Mouse (Mus musculus) liver, embryonic 14.5 days (tissue): Measurements from ENCODE around the gene Afg1l. TPM values are rescaled to one million over a fixed set of nuclear protein-coding genes. Genes with fewer than 3 reads are reported as not detected.

Source experiments
- ATAC-seq: fragments of 200-750 bp; cut with Nextera tagmentation; 2 replicates; pipeline ENCODE4 v1.8.0; 2017; ENCODE audit warnings: moderate number of reproducible peaks, mild to moderate bottlenecking, moderate library complexity; ENCODE audit not compliant: insufficient read depth
- DNase-seq, 3 experiments: peaks; one replicate each; pipeline ENCODE4 v3.0.0-alpha.2; 2012 to 2013; ENCODE audit warnings: low read depth in 3 of 3, low spot score in 3 of 3
- H3K27ac ChIP-seq: fragments of 300-500 bp; sonication (generic); 2 replicates; pipeline ENCODE4 v1.5.1; 2014; ENCODE audit warnings: moderate library complexity, mild to moderate bottlenecking, control low read depth, inconsistent platforms
- H3K27me3 ChIP-seq: fragments of 300-500 bp; sonication (generic); 2 replicates; pipeline ENCODE4 v1.6.1; 2014; ENCODE audit warnings: mild to moderate bottlenecking, low read length, moderate library complexity; ENCODE audit not compliant: control insufficient read depth, insufficient read depth
- H3K36me3 ChIP-seq: fragments of 300-500 bp; sonication (generic); replicated peaks from 2 replicates; pipeline ENCODE4 v1.6.1; 2014; ENCODE audit warnings: low read depth; ENCODE audit not compliant: control insufficient read depth, insufficient read depth
- H3K4me1 ChIP-seq, 2 experiments: fragments of 200-500 bp in 1 of 2; fragments of 300-500 bp in 1 of 2; sonication (generic) in 1 of 2; replicated peaks; 2 replicates each; pipeline ENCODE4 v1.6.1; 2012 to 2014; ENCODE audit warnings: antibody characterized with exemption in 1 of 2, inconsistent platforms in 1 of 2, low read length in 1 of 2; ENCODE audit not compliant: control insufficient read depth in 2 of 2, insufficient read depth in 2 of 2
- H3K4me2 ChIP-seq: fragments of 300-500 bp; sonication (generic); 2 replicates; pipeline ENCODE4 v1.6.1; 2014; ENCODE audit warnings: low read depth, mild to moderate bottlenecking, control low read depth, moderate library complexity
- H3K4me3 ChIP-seq, 2 experiments: fragments of 200-500 bp in 1 of 2; fragments of 300-500 bp in 1 of 2; sonication (generic) in 1 of 2; 2 replicates each; pipeline ENCODE4 v1.5.1; 2012 to 2014; ENCODE audit warnings: low read depth in 2 of 2, low read length in 2 of 2, mild to moderate bottlenecking in 2 of 2, control low read depth in 1 of 2, inconsistent platforms in 1 of 2, moderate library complexity in 1 of 2; ENCODE audit not compliant: insufficient read depth in 1 of 2
- H3K9ac ChIP-seq: fragments of 300-500 bp; sonication (generic); replicated peaks from 2 replicates; pipeline ENCODE4 v1.6.1; 2014; ENCODE audit warnings: mild to moderate bottlenecking, control low read depth, moderate library complexity
- H3K9me3 ChIP-seq: fragments of 300-500 bp; sonication (generic); 2 replicates; pipeline ENCODE4 v1.6.1; 2016; ENCODE audit warnings: low read length, mixed read lengths; ENCODE audit not compliant: control insufficient read depth
- CTCF ChIP-seq: IDR thresholded peaks from 2 replicates; pipeline ENCODE4 v1.5.1; 2016; ENCODE audit warnings: antibody characterized with exemption, low read depth, control low read depth
- EP300 ChIP-seq: IDR thresholded peaks from 2 replicates; pipeline ENCODE4 v1.6.1; 2016; ENCODE audit warnings: antibody characterized with exemption, low read depth
- WGBS: fragments of 180-500 bp; shearing (Covaris S2); extraction: QIAGEN DNeasy Blood & Tissue Kit; methylation state at CpG from one replicate; pipeline ENCODE4 v1.1.7; 2014; ENCODE audit not compliant: insufficient replicate concordance; 5-methylcytosine and 5-hydroxymethylcytosine counted together
- polyA plus RNA-seq, 2 experiments: library from polyadenylated mRNA; depleted of rRNA in 1 of 2; stranded (reverse) in 1 of 2; unstranded in 1 of 2; fragments of >200 nt; fragmentation: Nextera tagmentation in 1 of 2; extraction: Ambion mirVana in 1 of 2; gene quantifications; 2 replicates each; pipeline versions ENCODE4 v1.2.1 to v1.2.3; 2012 to 2014

Gene Afg1l
- polyA plus RNA-seq (2012; rRNA removed): 1.2 and 1.8 TPM in 2 replicates
- 2.2 and 3.0 TPM in 2 replicates for polyA plus RNA-seq (2014; fragmentation: Nextera tagmentation; extraction: Ambion mirVana)

DNA sequence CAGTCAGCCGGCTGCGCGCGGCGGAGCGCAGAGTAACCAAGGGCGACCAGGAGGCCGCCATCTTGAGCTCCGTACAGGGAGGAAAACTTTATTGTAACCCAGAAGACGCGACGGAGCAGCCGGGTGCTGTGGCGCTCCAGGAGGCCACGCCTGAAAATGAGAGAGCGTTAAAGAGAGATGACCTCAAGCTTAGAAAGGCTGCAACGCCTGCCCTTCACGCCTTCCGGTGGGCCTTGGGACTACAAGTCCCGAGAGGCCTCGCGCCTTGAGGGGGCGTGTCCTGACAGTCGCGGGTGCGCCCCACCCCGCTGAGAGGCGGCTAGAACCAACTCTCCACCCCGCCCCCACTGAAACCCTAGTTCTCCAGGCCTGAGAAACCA, at the start of gene Afg1l:
Gene Afg1l (minus strand): TSS at position 225 of the 380 bp plus-strand sequence.
- TF ChIP-seq CTCF (peak; percentile 51), EP300 (0 out of 2 replicates have a peak, but pooled peaks have one; percentile 5)
- no peaks in the 10 kb centered on the region for H3K36me3 ChIP-seq
- no peaks in the 10 kb centered on the region for H3K27me3 ChIP-seq
- no peaks in the 10 kb centered on the region for H3K9me3 ChIP-seq
- H3K27ac ChIP-seq: peak within 1 kb of the TSS; percentile 91
- H3K4me2 ChIP-seq: peak within 1 kb of the TSS; percentile 95
- ATAC-seq (peak; percentile 96), DNase-seq (peak; percentile 92 to 94 (median 93))
- H3K4me3 ChIP-seq: peak within 1 kb of the TSS; percentile 84 to 88
- peak within 1 kb of the TSS; percentile 98 for H3K9ac ChIP-seq
- peaks cover 24 to 32% of the 10 kb centered on the region in 2 experiments for H3K4me1 ChIP-seq
- WGBS: under 1% methylated on average over 29 of the region's 29 CpGs

DNA sequence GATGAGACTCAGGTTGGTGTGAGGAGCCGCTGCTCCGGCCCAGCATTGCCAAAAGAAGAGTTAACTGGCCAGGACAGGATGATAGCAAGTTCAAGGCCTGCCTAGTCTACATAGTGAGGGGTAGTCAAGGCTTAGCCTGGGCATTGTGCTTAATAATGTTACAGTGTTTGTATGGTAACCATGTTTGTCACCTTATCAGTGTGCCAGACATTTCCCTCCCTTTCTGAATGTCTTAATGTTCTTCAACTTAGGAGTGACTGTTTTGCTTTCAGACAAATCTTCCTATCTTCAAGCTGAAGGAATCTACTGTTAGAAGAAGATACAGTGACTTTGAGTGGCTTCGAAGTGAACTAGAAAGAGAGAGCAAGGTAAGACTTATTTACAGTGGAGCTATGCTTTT, 47.3 kb upstream of the Afg1l start:
- Histone ChIP-seq H3K9me3 (no peaks in the 10 kb centered on the region), H3K4me3 (no peak overlapping the region), H3K27ac (peak overlapping the region; percentile 81), H3K4me1 (peaks cover 41 to 44% of the 10 kb centered on the region in 2 experiments), H3K36me3 (peaks cover 34% of the 10 kb centered on the region), H3K4me2 (peak overlapping the region; percentile 16), H3K9ac (peak overlapping the region; percentile 49), H3K27me3 (no peaks in the 10 kb centered on the region)
- ATAC-seq: peak; percentile 77
- TF ChIP-seq EP300 (peak; percentile 87), CTCF (no peak)
- DNase-seq: no peak
- WGBS: 53% methylated on average over 3 of the region's 3 CpGs

DNA sequence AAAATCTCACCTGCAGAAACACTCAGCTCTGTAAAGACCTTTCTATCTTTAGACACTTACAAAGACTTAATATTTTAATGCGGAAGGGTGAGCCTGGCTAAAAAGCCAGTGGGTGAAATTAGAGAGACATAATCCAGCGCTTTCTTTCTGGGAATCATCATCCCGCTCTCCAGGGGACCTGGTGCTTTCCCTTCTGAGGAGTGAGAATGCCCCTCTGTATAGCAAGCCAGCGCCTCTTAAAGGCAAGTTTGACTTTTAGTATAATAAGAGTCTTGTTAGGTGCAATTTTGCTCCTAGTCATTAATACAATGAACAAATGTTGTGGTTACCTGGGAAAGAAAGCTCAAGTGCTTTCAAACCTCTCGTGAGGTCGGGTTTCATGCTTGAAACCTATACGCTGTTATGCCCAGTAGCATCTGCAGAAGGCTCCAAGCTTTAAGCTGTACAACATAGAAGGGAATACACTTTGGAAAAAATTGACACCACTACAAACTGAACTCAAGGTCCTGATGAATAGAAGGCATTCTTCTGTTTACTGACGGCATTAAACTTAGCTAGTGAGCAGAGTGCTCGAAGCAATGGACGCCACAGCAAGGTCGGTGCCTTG, 45.3 kb upstream of the Afg1l start:
- 87% methylated on average over 11 of the region's 11 CpGs for WGBS
- Histone ChIP-seq H3K4me1 (peaks cover 51 to 56% of the 10 kb centered on the region in 2 experiments), H3K36me3 (peaks cover 22% of the 10 kb centered on the region), H3K9me3 (no peaks in the 10 kb centered on the region), H3K27me3 (no peaks in the 10 kb centered on the region), H3K9ac (no peak overlapping the region), H3K27ac (no peak overlapping the region), H3K4me3 (no peak overlapping the region), H3K4me2 (no peak overlapping the region)
- ATAC-seq (no peak), DNase-seq (no peak)
- TF ChIP-seq EP300 (no peak), CTCF (no peak)

DNA sequence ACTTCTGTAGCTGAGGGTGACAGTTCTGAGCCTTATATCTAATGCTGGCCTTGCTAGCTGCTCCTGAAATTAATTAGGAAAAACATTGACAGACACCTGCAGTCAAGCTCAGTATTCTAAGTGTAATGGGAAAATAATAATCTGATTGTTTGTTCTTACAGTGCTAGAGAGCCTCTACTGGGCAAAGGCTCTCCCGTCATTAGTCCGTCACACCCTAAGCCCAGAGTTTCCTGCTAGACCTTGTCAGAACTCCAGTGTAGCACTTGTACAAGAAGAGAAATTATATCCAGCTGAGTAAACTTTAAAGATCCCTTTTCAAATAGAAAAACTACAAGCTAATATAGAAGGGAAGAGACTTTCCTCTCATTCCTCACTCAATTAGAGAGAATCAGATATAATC, 44.5 kb upstream of the Afg1l start:
- WGBS: 72% methylated on average over 2 of the region's 2 CpGs
- H3K27ac ChIP-seq: no peak overlapping the region; the same call in 1 of the 2 replicates

DNA sequence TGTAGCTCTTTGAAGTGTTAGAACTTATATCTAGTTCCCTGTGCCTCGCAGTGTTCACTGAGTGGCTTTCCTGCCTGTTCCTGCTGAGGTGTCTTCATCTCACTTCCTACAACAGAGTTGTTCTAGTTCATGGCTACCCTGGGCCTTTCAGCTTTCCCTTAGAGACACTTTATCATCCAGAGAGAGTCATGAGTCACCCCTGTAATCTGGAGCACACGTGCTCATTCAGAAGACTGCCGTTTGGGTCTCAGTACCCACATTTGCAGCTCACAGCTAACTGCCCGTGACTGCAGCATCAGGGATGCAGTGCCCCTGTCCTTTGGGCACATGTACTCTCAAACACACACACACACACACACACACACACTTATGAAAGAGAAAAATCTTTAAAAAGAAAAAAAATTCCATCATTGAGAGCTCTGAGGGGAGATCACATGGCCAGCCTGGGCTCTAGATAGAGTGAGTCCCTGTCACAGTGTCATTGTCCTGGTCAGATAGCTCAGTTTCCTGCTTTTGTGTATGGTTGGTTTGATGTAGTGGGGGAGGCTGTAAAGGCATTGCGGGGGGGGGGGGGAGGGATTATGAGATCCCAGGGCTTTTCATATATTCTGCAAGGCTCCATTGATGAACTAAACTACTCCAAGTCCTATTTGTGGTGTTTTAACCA, 43.1 kb upstream of the Afg1l start:
- peak overlapping the region; percentile 78 for H3K27ac ChIP-seq
- H3K9me3 ChIP-seq: no peaks in the 10 kb centered on the region
- no peaks in the 10 kb centered on the region for H3K27me3 ChIP-seq
- H3K9ac ChIP-seq: peak overlapping the region; percentile 31
- H3K4me2 ChIP-seq: peak overlapping the region; percentile 11; the same call in 1 of the 2 replicates
- DNase-seq: no peak
- 12% methylated on average over 5 of the region's 5 CpGs for WGBS
- H3K36me3 ChIP-seq: peaks cover 7% of the 10 kb centered on the region
- ATAC-seq: peak; percentile 59; the same call in 1 of the 2 replicates
- H3K4me3 ChIP-seq: no peak overlapping the region
- peaks cover 60 to 62% of the 10 kb centered on the region in 2 experiments for H3K4me1 ChIP-seq
- TF ChIP-seq CTCF: no peak
- TF ChIP-seq EP300: no peak

More for the DNA sequence above, 44.5 kb upstream of the Afg1l start:
- DNase-seq (no peak), ATAC-seq (no peak)
- TF ChIP-seq CTCF (no peak), EP300 (no peak)
- H3K4me1 ChIP-seq: peaks cover 57 to 60% of the 10 kb centered on the region in 2 experiments
- no peaks in the 10 kb centered on the region for H3K9me3 ChIP-seq
- H3K4me2 ChIP-seq: no peak overlapping the region
- H3K4me3 ChIP-seq: no peak overlapping the region
- no peak overlapping the region for H3K9ac ChIP-seq
- H3K36me3 ChIP-seq: peaks cover 15% of the 10 kb centered on the region
- no peaks in the 10 kb centered on the region for H3K27me3 ChIP-seq
